Mouse (Mus musculus) heart, embryonic 14.5 days (tissue): Measurements from ENCODE around the gene Opn4. TPM values are rescaled to one million over a fixed set of nuclear protein-coding genes. Genes with fewer than 3 reads are reported as not detected.
A peak's percentile ranks its signal among the peaks of the same experiment; 100 is the strongest.

Experiments
- ATAC-seq: fragments of 200-750 bp; cut with Nextera tagmentation; 2 replicates; pipeline ENCODE4 v1.8.0; 2017; ENCODE audit warnings: low read depth, moderate TSS enrichment; ENCODE audit not compliant: insufficient number of reproducible peaks, insufficient read depth, low FRiP score
- H3K27ac ChIP-seq, 2 experiments: fragments of 200-500 bp in 1 of 2; fragments of 300-500 bp in 1 of 2; sonication (generic) in 1 of 2; replicated peaks in 1 of 2; 2 replicates each; pipeline ENCODE4 v1.5.1; 2012 to 2014; ENCODE audit warnings: low read depth in 2 of 2, low read length in 2 of 2, control low read depth in 1 of 2, mild to moderate bottlenecking in 1 of 2, mixed read lengths in 1 of 2; ENCODE audit not compliant: control insufficient read depth in 1 of 2, insufficient read depth in 1 of 2
- H3K27me3 ChIP-seq: fragments of 300-500 bp; sonication (generic); 2 replicates; pipeline ENCODE4 v1.6.1; 2014; ENCODE audit warnings: mild to moderate bottlenecking, low read length, control low read depth; ENCODE audit not compliant: control insufficient read depth, insufficient read depth
- H3K36me3 ChIP-seq: fragments of 300-500 bp; sonication (generic); 2 replicates; pipeline ENCODE4 v1.6.1; 2014; ENCODE audit warnings: mild to moderate bottlenecking, control low read depth, low read length, mixed read lengths; ENCODE audit not compliant: control insufficient read depth, insufficient read depth
- H3K4me1 ChIP-seq, 2 experiments: fragments of 200-500 bp in 1 of 2; fragments of 300-500 bp in 1 of 2; sonication (generic) in 1 of 2; 2 replicates each; pipeline ENCODE4 v1.6.1; 2012 to 2014; ENCODE audit warnings: low read length in 2 of 2, control low read depth in 1 of 2, mixed read lengths in 1 of 2; ENCODE audit not compliant: control insufficient read depth in 2 of 2, insufficient read depth in 2 of 2
- H3K4me2 ChIP-seq: fragments of 300-500 bp; sonication (generic); 2 replicates; pipeline ENCODE4 v1.6.1; 2014; ENCODE audit warnings: mild to moderate bottlenecking, low read length
- H3K4me3 ChIP-seq, 2 experiments: fragments of 200-500 bp in 1 of 2; fragments of 300-500 bp in 1 of 2; sonication (generic) in 1 of 2; 2 replicates each; pipeline ENCODE4 v1.5.1; 2012 to 2014; ENCODE audit warnings: low read length in 2 of 2, mild to moderate bottlenecking in 2 of 2, control low read depth in 1 of 2, low read depth in 1 of 2, moderate library complexity in 1 of 2; ENCODE audit not compliant: control insufficient read depth in 1 of 2, insufficient read depth in 1 of 2
- H3K9ac ChIP-seq: fragments of 300-500 bp; sonication (generic); 2 replicates; pipeline ENCODE4 v1.6.1; 2014; ENCODE audit warnings: mild to moderate bottlenecking, low read length
- H3K9me3 ChIP-seq: fragments of 300-500 bp; sonication (generic); 2 replicates; pipeline ENCODE4 v1.6.1; 2016; ENCODE audit warnings: low read length, control low read depth; ENCODE audit not compliant: control insufficient read depth
- WGBS: fragments of 180-500 bp; shearing (Covaris S2); extraction: QIAGEN DNeasy Blood & Tissue Kit; methylation state at CpG from one replicate; pipeline ENCODE4 v1.1.7; 2014; 5-methylcytosine and 5-hydroxymethylcytosine counted together
- polyA plus RNA-seq: library from polyadenylated mRNA; unstranded; fragments of >200 nt; fragmentation: Nextera tagmentation; extraction: Ambion mirVana; gene quantifications from 2 replicates; pipeline ENCODE4 v1.2.1, GENCODE M21; 2014

Opn4 gene
- polyA plus RNA-seq, 1 experiment from 2014 or later: 5.2 TPM

GRCm38 (mm10) chr14:34548391-34549001, 51.4 kb downstream of the Opn4 start:
- ATAC-seq: no peak
- Histone ChIP-seq H3K27ac (peak overlapping the region; percentile 63 to 82), H3K4me3 (peak overlapping the region; percentile 55 to 64), H3K9ac (peak overlapping the region; percentile 80), H3K27me3 (peaks cover 4% of the 10 kb centered on the region; the same call in 1 of the 2 replicates), H3K36me3 (peaks cover 85% of the 10 kb centered on the region), H3K4me1 (peaks cover 32 to 61% of the 10 kb centered on the region in 2 experiments), H3K9me3 (no peaks in the 10 kb centered on the region), H3K4me2 (peak overlapping the region; percentile 79)
- whole genome bisulfite sequencing: 4% methylated on average over 27 of the region's 27 CpGs

GRCm38 (mm10) chr14:34544545-34544944, 55.4 kb downstream of the Opn4 start:
- no peak overlapping the region for H3K4me3 ChIP-seq
- peaks cover 85% of the 10 kb centered on the region for H3K36me3 ChIP-seq
- peak overlapping the region; percentile 58 for H3K9ac ChIP-seq
- peaks cover 4% of the 10 kb centered on the region; the same call in 1 of the 2 replicates for H3K27me3 ChIP-seq
- peak overlapping the region; percentile 44 for H3K4me2 ChIP-seq
- H3K9me3 ChIP-seq: no peaks in the 10 kb centered on the region
- peak overlapping the region; percentile 75 to 95 for H3K27ac ChIP-seq
- WGBS: 36% methylated on average over 2 of the region's 2 CpGs
- peak; percentile 48; the same call in 1 of the 2 replicates for ATAC-seq
- H3K4me1 ChIP-seq: peaks cover 32 to 57% of the 10 kb centered on the region in 2 experiments

- no peak for ATAC-seq
- Histone ChIP-seq H3K27me3 (peaks cover 4% of the 10 kb centered on the region; the same call in 1 of the 2 replicates), H3K9ac (peak overlapping the region; percentile 58), H3K4me2 (peak overlapping the region; percentile 44), H3K36me3 (peaks cover 86% of the 10 kb centered on the region), H3K4me1 (peaks cover 31 to 52% of the 10 kb centered on the region in 2 experiments), H3K27ac (peak overlapping the region; percentile 75 to 95), H3K4me3 (no peak overlapping the region), H3K9me3 (no peaks in the 10 kb centered on the region)
- WGBS: 35% methylated on average over 6 of the region's 6 CpGs
Measured at GRCm38 (mm10) chr14:34544001-34544400, 55.9 kb downstream of the Opn4 start.

GRCm38 (mm10) chr14:34543596-34543995, 56.3 kb downstream of the Opn4 start:
- WGBS: 46% methylated on average over 6 of the region's 6 CpGs
- peaks cover 86% of the 10 kb centered on the region for H3K36me3 ChIP-seq
- H3K27ac ChIP-seq: peak overlapping the region; percentile 75 to 95
- no peaks in the 10 kb centered on the region for H3K9me3 ChIP-seq
- ATAC-seq: no peak
- H3K27me3 ChIP-seq: peaks cover 4% of the 10 kb centered on the region; the same call in 1 of the 2 replicates
- H3K9ac ChIP-seq: peak overlapping the region; percentile 58
- no peak overlapping the region for H3K4me3 ChIP-seq
- H3K4me1 ChIP-seq: peaks cover 27 to 48% of the 10 kb centered on the region in 2 experiments
- H3K4me2 ChIP-seq: peak overlapping the region; percentile 44; the same call in 1 of the 2 replicates

GRCm38 (mm10) chr14:34541896-34542295, 58.0 kb downstream of the Opn4 start:
- Histone ChIP-seq H3K4me1 (peaks cover 26 to 43% of the 10 kb centered on the region in 2 experiments), H3K9me3 (no peaks in the 10 kb centered on the region), H3K4me2 (no peak overlapping the region), H3K36me3 (peaks cover 93% of the 10 kb centered on the region), H3K9ac (no peak overlapping the region), H3K4me3 (no peak overlapping the region), H3K27me3 (peaks cover 4% of the 10 kb centered on the region; the same call in 1 of the 2 replicates), H3K27ac (no peak overlapping the region)
- ATAC-seq: no peak
- 79% methylated on average over 5 of the region's 5 CpGs for WGBS

GRCm38 (mm10) chr14:34540685-34541162, 59.2 kb downstream of the Opn4 start:
- H3K27me3 ChIP-seq: peaks cover 4% of the 10 kb centered on the region; the same call in 1 of the 2 replicates
- no peak overlapping the region for H3K4me3 ChIP-seq
- 0 out of 2 replicates have a peak overlapping the region, but pooled peaks have one; percentile 16 for H3K4me2 ChIP-seq
- ATAC-seq: no peak
- H3K9me3 ChIP-seq: no peaks in the 10 kb centered on the region
- 34% methylated on average over 17 of the region's 17 CpGs for WGBS
- no peak overlapping the region for H3K9ac ChIP-seq
- H3K27ac ChIP-seq: peak overlapping the region in 1 of 2 experiments; percentile 47; a peak in 1 of 4 replicates
- H3K36me3 ChIP-seq: peaks cover 93% of the 10 kb centered on the region
- peaks cover 29 to 34% of the 10 kb centered on the region in 2 experiments for H3K4me1 ChIP-seq
